Mouse (Mus musculus) testis, adult 2 months (tissue): ENCODE measurements at regions not wholly inside any gene's neighbourhood (a gene's known extent, or its start where the extent isn't known, plus 50 kb on each side); places are given as distances from the start of the nearest gene placed in this dataset.
A peak's percentile ranks its signal among the peaks of the same experiment; 100 is the strongest.

Source experiments
- H3K27ac ChIP-seq: fragments of 200-500 bp; 2 replicates; pipeline ENCODE4 v1.5.1; 2012; ENCODE audit warnings: low read depth, low read length; ENCODE audit not compliant: control insufficient read depth, insufficient read depth
- H3K27me3 ChIP-seq: fragments of 200-500 bp; 2 replicates; pipeline ENCODE4 v1.6.1; 2012; ENCODE audit warnings: mild to moderate bottlenecking, low read length, moderate library complexity; ENCODE audit not compliant: control insufficient read depth, insufficient read depth
- H3K36me3 ChIP-seq: fragments of 200-500 bp; 2 replicates; pipeline ENCODE4 v1.6.1; 2012; ENCODE audit warnings: mild to moderate bottlenecking, low read length; ENCODE audit not compliant: control insufficient read depth, insufficient read depth
- H3K4me1 ChIP-seq: fragments of 200-500 bp; 2 replicates; pipeline ENCODE4 v1.6.1; 2012; ENCODE audit warnings: low read length; ENCODE audit not compliant: control insufficient read depth, insufficient read depth
- H3K4me3 ChIP-seq: fragments of 200-500 bp; 2 replicates; pipeline ENCODE4 v1.5.1; 2012; ENCODE audit warnings: low read depth, mild to moderate bottlenecking, low read length, moderate library complexity, mixed read lengths; ENCODE audit not compliant: control insufficient read depth
- CTCF ChIP-seq: fragments of 200-500 bp; IDR thresholded peaks from 2 replicates; pipeline ENCODE4 v1.5.1; 2012; ENCODE audit warnings: low read depth, mild to moderate bottlenecking, inconsistent platforms, low read length, moderate library complexity; ENCODE audit not compliant: control insufficient read depth, insufficient read depth, insufficient replicate concordance
- POLR2A ChIP-seq: fragments of 200-500 bp; IDR thresholded peaks from 2 replicates; pipeline ENCODE4 v1.6.1; 2012; ENCODE audit warnings: low read depth, mild to moderate bottlenecking, inconsistent platforms, low read length, moderate library complexity; ENCODE audit not compliant: control insufficient read depth

DNA sequence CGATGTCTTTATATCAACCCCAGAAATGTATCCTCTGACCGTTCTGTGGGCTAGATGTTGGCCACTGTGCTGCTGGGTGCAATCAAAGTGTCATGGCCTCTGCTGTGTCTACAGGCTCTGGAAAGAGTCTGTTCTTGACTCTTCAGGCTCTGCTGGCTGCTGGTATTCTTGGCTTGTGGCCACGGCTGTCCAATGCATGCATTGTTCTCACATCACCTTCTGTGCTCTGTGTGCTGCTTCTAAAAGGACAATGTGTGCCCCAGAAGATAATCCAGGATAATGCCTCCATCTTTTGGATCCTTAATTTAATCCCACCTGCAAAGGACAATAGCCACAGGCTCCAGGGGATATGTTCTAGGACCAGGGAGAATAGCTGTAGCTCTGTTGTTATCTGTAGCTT lies 77.5 kb upstream of the Dapl1 start:
- H3K36me3 ChIP-seq = no peaks in the 10 kb centered on the region
- no peaks in the 10 kb centered on the region for H3K27me3 ChIP-seq
- H3K27ac ChIP-seq = no peak overlapping the region
- no peak overlapping the region for H3K4me3 ChIP-seq
- TF ChIP-seq CTCF = no peak
- no peak for TF ChIP-seq POLR2A
- H3K4me1 ChIP-seq = no peaks in the 10 kb centered on the region; the same call in 1 of the 2 replicates

DNA sequence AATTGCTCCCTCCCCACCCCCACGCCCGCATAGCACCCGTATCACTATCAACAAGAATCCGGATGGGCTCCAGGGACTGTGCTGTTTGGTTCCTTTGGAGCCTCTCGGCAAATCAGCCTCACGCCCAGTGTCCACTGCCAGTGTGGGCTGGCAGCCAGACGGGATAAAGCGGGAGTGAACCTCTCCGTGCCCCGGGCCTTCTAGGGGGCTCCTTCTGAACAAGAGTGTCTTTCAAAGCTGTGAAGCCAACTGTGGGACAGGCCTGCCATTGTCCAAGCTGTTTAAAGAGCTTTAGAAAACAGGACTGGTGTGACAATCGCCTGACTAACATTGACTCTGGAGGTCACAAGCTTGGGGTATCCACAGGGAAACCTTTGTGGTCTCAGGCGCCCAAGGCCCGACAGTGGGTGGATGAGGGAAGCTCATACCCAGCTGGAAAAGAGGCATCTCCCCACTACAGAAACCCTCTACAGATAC lies 76.9 kb upstream of the Dapl1 start:
- peak overlapping the region; percentile 14 for H3K27ac ChIP-seq
- no peak overlapping the region for H3K4me3 ChIP-seq
- no peaks in the 10 kb centered on the region; the same call in 1 of the 2 replicates for H3K4me1 ChIP-seq
- no peak for TF ChIP-seq POLR2A
- no peak for TF ChIP-seq CTCF
- no peaks in the 10 kb centered on the region for H3K27me3 ChIP-seq
- no peaks in the 10 kb centered on the region for H3K36me3 ChIP-seq

DNA sequence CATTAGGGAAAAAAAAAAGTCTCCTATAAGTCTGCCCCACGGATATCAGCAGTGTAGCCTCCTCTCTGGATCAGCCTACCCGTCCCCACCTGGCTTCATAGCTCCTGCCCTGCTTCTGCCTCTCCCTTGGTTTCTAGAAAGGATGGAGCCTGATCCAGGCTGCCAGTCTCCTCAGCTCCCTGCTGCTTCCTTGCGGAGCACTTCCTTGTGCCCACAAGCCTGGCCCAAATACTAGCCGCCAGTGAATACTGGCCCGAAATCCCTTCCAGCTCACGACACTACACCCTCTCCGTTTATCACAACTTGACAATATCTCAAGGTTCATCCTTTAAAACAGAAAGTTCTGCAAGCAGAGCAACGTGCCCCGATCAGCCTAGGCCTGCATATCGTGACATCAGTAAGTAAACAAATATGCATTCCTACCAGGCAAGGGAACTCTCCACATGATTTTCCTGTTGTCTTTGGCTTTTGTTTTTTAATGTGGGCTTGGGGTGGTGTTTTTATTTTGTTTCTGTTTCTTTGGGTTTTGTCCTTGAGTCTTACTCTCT lies 76.3 kb upstream of the Dapl1 start:
- Histone ChIP-seq H3K27me3 (no peaks in the 10 kb centered on the region), H3K4me1 (no peaks in the 10 kb centered on the region; the same call in 1 of the 2 replicates), H3K36me3 (no peaks in the 10 kb centered on the region), H3K27ac (peak overlapping the region; percentile 14), H3K4me3 (no peak overlapping the region)
- TF ChIP-seq CTCF = no peak
- no peak for TF ChIP-seq POLR2A

DNA sequence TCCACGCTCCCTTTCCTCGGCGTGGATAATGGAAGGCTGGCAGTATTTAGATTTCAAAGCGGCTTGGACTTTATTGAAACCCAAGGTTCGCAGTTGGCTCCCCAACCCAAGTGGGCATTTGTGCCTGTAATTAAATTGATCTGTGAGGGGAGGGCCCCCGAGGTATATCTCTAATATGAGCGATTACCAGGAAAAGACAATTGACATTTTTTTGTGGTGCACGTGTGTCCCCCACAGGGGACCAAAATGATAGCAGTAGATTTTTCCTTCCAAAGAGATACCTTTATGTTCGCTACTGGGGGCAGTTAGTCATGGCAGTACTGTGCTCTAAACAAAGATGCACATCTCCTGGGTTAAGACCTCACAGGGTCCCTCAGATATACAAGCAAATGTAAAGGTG lies 69.8 kb upstream of the Dapl1 start:
- no peak overlapping the region for H3K27ac ChIP-seq
- H3K4me1 ChIP-seq = no peaks in the 10 kb centered on the region
- H3K36me3 ChIP-seq = no peaks in the 10 kb centered on the region
- no peaks in the 10 kb centered on the region for H3K27me3 ChIP-seq
- H3K4me3 ChIP-seq = no peak overlapping the region
- TF ChIP-seq CTCF = no peak
- TF ChIP-seq POLR2A = no peak

DNA sequence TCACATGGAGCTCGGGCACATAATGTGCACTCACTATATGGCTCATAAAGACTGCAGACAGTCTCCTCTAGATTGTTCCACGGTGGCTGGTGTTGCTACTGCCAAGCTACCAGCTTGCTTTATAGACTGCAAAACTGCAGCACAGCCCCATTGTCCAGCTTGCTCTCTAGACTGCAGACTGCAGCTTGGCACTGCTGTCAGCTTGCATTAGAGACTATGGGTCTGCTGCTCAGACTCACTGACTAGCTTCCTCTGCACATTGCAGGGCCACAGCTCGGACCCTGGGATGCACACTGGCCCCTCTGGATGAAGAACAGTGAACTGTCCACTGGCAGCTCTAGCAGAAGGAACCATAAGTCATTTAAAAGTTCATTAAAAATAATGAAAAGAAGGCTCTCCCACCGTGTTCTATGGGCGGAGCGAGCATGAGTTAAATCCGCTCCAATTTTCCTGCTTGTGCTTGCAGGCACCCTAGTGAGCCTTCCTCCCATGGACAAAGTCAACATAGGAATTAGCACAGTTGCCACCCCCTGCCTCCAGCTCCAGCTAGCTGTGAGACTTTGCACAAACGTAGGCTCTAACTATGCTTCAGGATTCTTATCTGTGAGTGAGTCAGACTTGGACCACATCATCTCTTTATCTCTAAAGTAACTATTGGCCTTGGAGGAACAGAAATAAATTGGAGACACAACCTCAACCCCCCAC lies 67.8 kb upstream of the Dapl1 start:
- H3K36me3 ChIP-seq = no peaks in the 10 kb centered on the region
- TF ChIP-seq POLR2A = no peak
- TF ChIP-seq CTCF = no peak
- no peaks in the 10 kb centered on the region for H3K4me1 ChIP-seq
- H3K27ac ChIP-seq = no peak overlapping the region
- H3K4me3 ChIP-seq = no peak overlapping the region
- H3K27me3 ChIP-seq = no peaks in the 10 kb centered on the region

DNA sequence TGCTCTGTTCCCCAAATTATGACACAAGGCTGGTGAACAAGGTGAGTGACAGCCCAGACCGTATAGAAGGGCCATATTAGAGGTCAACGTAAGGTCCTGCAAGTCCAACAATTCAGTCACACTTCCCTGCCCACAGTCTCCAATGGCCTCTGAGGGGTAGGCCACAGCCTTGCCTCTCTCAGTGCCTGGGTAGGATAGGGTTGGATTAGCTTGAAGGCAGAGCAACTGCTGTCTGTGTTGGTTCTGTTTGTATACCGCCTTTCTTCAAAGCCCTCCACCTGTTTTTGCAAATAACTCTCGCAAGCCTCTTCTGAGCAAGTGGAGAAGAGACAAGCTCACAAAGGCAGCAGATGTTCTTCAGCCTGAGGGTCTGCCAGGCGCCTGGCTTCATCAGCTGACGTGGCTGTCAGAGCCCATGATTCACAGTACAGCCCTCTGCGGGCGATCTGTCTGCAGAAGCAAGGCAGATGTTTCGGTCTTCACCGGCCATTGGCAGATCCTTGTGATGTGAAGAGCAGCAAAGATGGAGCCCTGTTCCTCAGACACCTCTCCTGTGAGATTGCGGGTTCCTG lies 67.0 kb upstream of the Dapl1 start:
- Histone ChIP-seq H3K4me1 (no peaks in the 10 kb centered on the region), H3K4me3 (no peak overlapping the region), H3K27me3 (no peaks in the 10 kb centered on the region), H3K27ac (no peak overlapping the region), H3K36me3 (no peaks in the 10 kb centered on the region)
- TF ChIP-seq POLR2A (no peak), CTCF (no peak)

DNA sequence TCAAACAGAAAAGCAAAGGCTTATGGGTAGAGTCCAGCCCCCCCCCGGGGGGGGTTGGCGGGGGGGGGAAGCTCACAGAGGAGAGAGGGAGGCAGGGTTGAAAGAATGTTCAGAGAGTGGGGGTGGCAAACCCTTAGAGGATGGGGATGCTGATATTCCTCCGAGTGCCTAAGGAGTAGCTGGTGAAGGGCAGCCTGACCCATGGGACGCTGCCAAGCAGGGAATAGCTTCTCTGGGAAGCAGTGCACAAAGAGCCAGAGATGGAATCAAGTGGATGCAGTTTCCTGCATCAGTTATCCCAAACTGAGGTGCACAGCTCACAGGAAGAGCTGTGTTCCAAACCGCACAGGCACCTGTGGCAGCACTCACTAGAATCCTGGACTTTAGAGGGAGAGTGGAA lies 64.0 kb upstream of the Dapl1 start:
- Histone ChIP-seq H3K4me3 (no peak overlapping the region), H3K4me1 (no peaks in the 10 kb centered on the region), H3K36me3 (no peaks in the 10 kb centered on the region), H3K27ac (no peak overlapping the region), H3K27me3 (no peaks in the 10 kb centered on the region)
- TF ChIP-seq POLR2A (no peak), CTCF (no peak)
